Mouse (Mus musculus) embryonic fibroblast, embryonic 13.5 days (primary cell): ENCODE results near the gene Pcx.

Source experiments
- CTCF ChIP-seq: IDR thresholded peaks from 2 replicates; pipeline ENCODE4 v1.5.1; 2011; ENCODE audit warnings: mild to moderate bottlenecking, control low read depth, low read length, moderate library complexity, borderline replicate concordance; ENCODE audit not compliant: insufficient read depth
- POLR2A ChIP-seq: IDR thresholded peaks from 2 replicates; pipeline ENCODE4 v1.6.1; 2011; ENCODE audit warnings: low read depth, mild to moderate bottlenecking, control low read depth, low read length, moderate library complexity

GRCm38 (mm10) chr19:4624006-4624405, 113.7 kb downstream of the Pcx start:
- TF ChIP-seq POLR2A (no peak), CTCF (no peak)
